Mouse (Mus musculus) heart, postnatal 0 days (tissue): Measurements from ENCODE around the gene Rab31.

Experiments used
- CTCF ChIP-seq: IDR thresholded peaks from 2 replicates; pipeline ENCODE4 v1.5.1; 2016; ENCODE audit warnings: antibody characterized with exemption, control low read depth, low read depth
- EP300 ChIP-seq: IDR thresholded peaks from 2 replicates; pipeline ENCODE4 v1.6.1; 2016; ENCODE audit warnings: antibody characterized with exemption, low read depth

DNA sequence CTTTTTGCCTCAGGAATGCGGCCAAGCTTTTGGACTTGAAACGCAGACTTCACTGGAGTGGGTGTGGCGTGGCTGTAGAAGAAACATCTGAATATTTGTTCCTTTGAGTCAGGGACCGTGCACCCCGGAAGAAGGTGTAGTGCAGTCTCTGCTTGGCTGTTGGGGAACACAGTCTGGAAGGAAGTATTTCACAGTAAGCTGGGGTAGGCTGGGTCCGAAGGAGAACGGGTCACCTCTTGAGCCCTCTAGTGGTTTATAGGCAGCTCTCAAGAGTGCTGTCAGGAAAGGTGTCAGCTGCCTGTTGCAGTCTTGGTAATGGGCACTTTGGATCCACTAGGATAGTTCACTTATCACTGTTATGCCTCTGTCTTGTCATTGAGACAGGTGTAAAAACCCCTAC is 13.7 kb upstream of the Rab31 start:
- TF ChIP-seq EP300: no peak
- TF ChIP-seq CTCF: peak; percentile 33
